Mouse (Mus musculus): ENCODE data around the gene Anapc10. TPM values are rescaled to one million over a fixed set of nuclear protein-coding genes. Genes with fewer than 3 reads are reported as not detected.
"Not testable (repeated sequence)": the region's sequence is repeated elsewhere in the genome, so short reads cannot be mapped to it uniquely, and the experiment has no call there.

The Anapc10 gene
- 10 to 100 TPM; 19.5 to 29.4 TPM for polyA plus RNA-seq (2017; shearing (Covaris generic))

DNA sequence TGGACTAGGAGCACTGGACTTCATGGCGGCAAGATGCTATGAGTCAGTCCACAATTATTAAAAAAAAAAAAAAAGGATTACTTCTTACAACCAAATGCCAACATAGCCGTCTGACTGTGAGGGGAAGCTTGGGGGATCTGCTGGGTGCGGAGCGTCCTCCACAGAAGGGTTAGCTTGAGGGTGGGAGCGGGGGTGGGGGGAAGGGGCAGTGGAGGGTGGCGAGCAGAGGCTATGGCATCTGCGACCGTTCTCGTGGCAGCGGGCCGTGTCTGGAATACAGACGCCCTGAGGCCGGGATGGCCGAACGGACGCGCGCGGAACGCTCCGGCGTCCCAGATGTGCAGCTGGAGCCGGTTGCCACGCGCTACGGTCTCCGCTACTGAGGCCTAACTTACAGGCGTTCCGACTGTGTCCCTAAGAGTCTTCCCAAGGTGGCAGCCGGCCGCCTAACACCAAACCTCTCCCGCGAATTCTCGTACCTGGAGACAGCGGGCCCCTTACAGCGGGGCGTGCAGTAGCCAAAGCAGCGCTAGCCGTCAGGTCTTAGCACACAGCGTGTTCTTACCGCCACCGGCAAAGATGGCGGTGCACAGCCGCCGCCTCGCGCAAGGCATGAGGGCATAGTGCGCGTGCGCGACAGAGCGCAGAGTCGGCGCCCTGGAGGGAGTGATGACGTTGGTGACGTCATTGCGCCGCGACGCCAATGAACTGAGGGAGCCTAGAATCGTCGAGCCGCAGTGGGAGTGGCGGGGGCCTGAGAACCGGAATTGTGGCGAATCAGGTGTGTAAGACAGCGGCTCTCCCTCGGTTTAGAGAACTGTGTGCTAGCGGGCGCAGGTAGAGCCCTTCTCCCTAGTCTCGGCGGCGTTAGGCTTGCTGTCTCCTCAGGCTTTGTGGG, at the start of gene Anapc10, which contains the start of gene Abce1:
Anapc10 (plus strand) TSS at position 757 of the 898 bp plus-strand sequence.
Abce1 (minus strand) TSS at position 677 of the 898 bp plus-strand sequence.
- ATAC-seq, result peak; percentile 97

DNA sequence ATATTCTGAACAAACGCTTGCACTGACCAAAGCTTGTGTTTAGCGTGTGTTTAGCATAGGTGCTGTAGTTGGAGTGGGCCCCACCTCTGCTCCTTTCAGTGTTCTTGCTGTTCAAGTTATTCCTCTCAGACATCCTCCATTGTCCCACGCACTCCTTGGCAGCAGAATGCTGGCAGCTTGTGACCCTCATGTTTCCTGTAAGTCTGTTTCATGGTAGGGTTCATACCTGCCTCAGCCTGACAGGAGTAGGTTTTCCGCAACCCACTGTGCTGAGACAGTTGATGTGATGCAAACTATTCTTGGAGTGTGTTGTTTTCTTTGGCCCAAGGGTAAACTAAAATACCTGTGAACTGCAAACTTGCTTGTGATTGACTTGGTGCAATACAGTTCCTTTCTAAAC, 35.2 kb upstream of the Anapc10 start:
- ATAC-seq, result no peak

DNA sequence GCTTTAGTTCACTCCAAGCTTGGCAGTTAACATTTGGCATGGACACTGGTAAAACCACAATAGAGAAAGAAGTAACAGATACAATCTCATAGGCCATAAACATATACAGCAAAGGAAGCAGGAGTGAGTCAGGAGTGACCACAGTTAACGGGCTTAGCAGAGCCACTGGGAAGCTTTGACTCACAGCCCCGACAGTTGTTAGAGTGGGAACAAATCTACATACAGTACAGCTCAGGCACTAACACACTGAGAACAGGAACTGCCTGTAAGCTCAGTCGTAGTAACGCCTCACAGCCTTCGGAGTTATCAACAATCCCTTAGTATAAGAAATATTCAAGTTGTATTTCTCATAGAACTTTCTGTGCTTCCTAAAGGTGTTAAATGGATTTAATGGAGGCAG, 32.6 kb upstream of the Anapc10 start:
- ATAC-seq, result no peak

DNA sequence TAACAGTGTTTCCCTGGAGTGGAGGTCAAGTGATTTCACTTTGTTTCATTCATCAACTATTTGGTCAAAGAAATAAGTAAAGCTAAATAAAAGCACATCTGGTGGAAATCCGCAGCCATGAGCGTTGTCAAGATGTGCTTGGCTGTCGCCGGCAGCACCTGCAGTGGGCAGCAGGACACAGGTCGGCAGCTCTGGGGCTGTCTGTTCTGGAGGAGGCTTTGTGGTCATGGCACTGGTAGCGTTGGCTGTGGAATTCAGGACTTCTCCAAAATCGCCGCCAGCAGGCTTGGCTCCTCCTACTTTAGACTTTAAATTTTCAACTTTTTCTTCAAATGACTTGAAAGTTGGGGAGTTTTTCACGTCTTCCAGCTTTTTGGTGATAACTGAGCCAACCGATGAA, 31.5 kb upstream of the Anapc10 start:
- not testable (repeated sequence) for ATAC-seq

DNA sequence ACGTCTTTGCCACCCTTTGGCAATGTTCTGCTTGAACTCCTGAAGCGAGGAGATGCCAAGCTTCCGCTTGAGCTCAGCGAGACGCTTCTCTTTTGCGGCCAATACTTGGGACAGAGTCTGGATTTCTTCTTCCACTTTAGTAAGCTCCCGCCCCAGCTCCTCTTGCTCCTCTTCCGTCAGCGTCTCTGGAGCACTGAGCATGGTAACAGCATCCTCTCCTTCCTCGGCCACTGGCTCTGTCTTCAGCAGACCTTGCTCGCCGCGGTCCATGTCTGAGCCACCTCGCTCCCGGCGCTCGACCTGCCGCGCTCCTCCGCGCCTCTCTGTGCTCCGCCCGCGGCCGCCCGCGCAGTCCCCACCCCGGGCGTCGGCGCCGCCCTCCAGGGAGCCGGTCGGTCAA, 31.1 kb upstream of the Anapc10 start:
- ATAC-seq, result peak; percentile 42

- ATAC-seq, result no peak
These were observed 30.7 kb upstream of the Anapc10 start for GRCm38 (mm10) chr8:79680965-79681364.

DNA sequence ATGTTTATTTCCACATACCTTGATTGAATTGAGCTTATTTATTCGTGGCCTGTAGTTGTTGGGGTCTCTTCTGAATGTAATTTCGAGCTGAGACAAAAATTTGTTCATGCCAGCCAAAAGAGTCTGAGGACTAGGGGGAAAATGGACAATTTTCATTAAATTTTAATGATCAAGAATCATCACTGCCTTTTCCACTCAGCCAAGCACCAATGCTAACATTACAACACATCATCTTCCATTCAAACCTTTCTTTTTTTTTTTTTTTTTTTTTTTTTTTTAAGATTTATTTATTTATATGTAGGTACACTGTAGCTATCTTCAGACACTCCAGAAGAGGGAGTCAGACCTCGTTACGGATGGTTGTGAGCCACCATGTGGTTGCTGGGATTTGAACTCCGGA, 25.7 kb upstream of the Anapc10 start:
- not testable (repeated sequence) for ATAC-seq

GRCm38 (mm10) chr8:79692531-79692930, 19.1 kb upstream of the Anapc10 start:
- ATAC-seq, result no peak

GRCm38 (mm10) chr8:79706687-79707086, 4.9 kb upstream of the Anapc10 start:
- no peak for ATAC-seq

GRCm38 (mm10) chr8:79712676-79713075, 1.1 kb downstream of the Anapc10 start:
- ATAC-seq, result no peak

DNA sequence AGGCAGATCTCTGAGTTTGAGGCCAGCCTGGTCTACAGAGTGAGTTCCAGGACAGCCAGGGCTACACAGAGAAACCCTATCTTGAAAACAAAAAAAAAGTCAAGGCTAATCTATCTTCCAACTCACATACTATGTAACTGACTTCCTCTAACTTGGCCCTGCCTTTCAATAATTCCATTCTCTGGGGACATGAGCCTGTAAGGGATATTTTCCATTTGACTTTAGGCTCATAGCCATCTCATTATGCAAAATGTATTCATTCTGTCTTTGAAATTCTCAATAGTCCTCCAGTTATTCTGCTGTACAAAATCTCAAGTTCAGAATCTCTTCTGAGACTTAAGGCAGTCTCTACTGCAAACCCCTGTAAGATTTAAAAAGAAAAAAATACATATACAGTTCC, 9.9 kb downstream of the Anapc10 start:
- ATAC-seq, result no peak

DNA sequence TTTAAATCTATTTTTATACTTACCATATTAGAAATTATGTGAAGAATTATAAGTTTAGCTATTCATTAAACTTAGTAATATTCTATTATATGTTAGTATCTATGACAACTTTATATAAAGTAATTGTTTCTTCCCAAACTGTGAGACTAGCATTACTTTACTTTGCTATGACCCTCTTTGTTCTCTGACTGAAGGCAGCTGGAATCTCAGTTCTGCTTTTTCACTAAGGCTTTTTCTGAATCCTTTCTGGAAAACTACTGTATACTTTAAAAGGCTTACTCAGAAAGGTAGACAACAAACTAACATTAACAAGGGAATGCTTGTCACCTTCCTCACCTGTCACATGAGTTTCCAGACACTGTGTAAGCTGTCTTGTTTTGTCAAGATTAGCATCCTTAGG, 11.7 kb downstream of the Anapc10 start:
- no peak for ATAC-seq

- peak; percentile 51 for ATAC-seq
These were observed 13.0 kb downstream of the Anapc10 start for GRCm38 (mm10) chr8:79724589-79724988.

- no peak for ATAC-seq
These were observed 16.3 kb downstream of the Anapc10 start for GRCm38 (mm10) chr8:79727900-79728299.

GRCm38 (mm10) chr8:79734304-79734703, 22.7 kb downstream of the Anapc10 start:
- ATAC-seq, result peak; percentile 80

- no peak for ATAC-seq
These were observed 36.6 kb downstream of the Anapc10 start for GRCm38 (mm10) chr8:79748171-79748570.

DNA sequence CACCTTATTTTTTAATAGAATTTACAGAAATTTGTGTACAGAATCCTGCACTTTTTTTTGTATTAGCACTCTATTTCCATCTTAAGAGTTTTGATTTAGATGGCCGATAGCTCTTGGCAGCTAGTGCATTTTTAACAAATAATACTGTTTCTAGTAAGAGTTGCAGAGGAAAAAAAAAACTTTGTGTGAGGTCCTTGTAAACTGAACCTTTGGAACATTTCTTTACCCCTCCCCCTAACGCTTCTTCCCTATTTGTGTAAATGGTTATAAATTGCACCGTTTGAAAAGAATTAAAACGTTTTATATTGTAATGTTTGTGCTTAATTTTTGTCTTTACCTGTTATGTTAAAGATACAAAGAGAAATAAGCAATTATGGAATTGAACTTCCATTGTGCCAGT, 37.0 kb downstream of the Anapc10 start:
- ATAC-seq, result no peak

GRCm38 (mm10) chr8:79750305-79750704, 38.7 kb downstream of the Anapc10 start:
- no peak for ATAC-seq

GRCm38 (mm10) chr8:79794873-79795272, 83.3 kb downstream of the Anapc10 start:
- not testable (repeated sequence) for ATAC-seq

DNA sequence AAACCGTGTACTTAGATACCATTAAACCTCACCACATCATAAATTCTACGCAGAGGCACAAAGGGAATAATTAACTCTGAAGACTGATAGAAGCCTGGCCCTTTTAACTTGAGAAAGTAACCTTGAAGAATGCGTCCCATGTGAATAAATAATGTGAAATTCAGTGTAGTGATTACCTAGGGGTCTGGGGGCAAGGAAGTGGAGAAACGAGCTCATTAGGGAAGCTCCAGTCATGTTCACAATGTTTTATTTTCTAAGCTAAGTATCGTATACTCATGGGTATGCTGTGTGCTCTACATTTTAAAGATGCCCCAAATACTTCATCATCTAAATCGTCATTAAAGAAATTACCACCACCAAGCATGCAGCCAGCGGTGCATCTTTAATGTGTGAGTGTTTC, 85.1 kb downstream of the Anapc10 start:
- no peak for ATAC-seq

DNA sequence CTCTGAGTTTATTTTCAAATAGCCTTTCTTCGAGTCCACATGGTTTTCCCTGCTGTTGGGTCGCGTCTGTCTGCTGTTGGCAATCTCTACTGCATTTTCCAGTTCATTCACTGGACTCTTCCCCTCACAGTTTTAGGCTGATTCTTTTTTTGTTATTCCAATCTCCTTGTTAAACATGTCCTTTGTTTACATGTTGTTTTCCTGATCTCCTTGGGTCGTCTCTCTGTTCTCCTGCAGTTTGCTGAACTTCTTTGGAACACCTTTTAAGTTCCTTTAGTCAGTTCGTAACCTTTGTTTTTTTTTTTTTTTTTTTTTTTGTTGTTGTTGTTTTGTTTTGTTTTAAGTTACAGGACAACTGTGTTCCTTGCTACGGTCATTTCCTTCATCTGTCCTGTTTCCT, 92.9 kb downstream of the Anapc10 start:
- ATAC-seq, result no peak

- no peak for ATAC-seq
These were observed 95.4 kb downstream of the Anapc10 start for GRCm38 (mm10) chr8:79806971-79807370.

- no peak for ATAC-seq
These were observed 114.9 kb downstream of the Anapc10 start for GRCm38 (mm10) chr8:79826534-79826933.
